Mouse (Mus musculus) C2C12 (cell line): ENCODE data around the gene Nrde2.

Experiments
- CEBPB ChIP-seq: IDR thresholded peaks from one replicate; pipeline ENCODE4 v1.6.1; 2011; ENCODE audit warnings: low read depth, mild to moderate bottlenecking, control low read depth, moderate library complexity
- CTCF ChIP-seq: IDR thresholded peaks from one replicate; pipeline ENCODE4 v1.5.1; 2011; ENCODE audit not compliant: control insufficient read depth, insufficient read depth, insufficient read length
- FOSL1 ChIP-seq: IDR thresholded peaks from one replicate; pipeline ENCODE4 v1.8.0; 2011; ENCODE audit warnings: mild to moderate bottlenecking, low read length; ENCODE audit not compliant: poor library complexity, insufficient read depth, severe bottlenecking
- MYOD1 ChIP-seq: IDR thresholded peaks from one replicate; pipeline ENCODE4 v1.6.1; 2011; ENCODE audit warnings: low read depth; ENCODE audit not compliant: control insufficient read depth, insufficient read length
- MYOG ChIP-seq: IDR thresholded peaks from one replicate; pipeline ENCODE4 v1.6.1; 2011; ENCODE audit not compliant: control insufficient read depth, insufficient read length; ENCODE audit errors: extremely low read depth
- USF1 ChIP-seq: IDR thresholded peaks from one replicate; pipeline ENCODE4 v1.6.1; 2011; ENCODE audit warnings: low read depth, mild to moderate bottlenecking, control low read depth, moderate library complexity

GRCm38 (mm10) chr12:100206521-100206920 lies 47.1 kb upstream of the Nrde2 start:
- TF ChIP-seq CTCF (no peak), FOSL1 (no peak), MYOG (no peak), CEBPB (no peak), USF1 (no peak), MYOD1 (no peak)
